Mouse (Mus musculus): Measurements from ENCODE around the gene Olfr1254. TPM values are rescaled to one million over a fixed set of nuclear protein-coding genes. Genes with fewer than 3 reads are reported as not detected.

Olfr1254 gene
- not detected for total RNA-seq (2021)

DNA sequence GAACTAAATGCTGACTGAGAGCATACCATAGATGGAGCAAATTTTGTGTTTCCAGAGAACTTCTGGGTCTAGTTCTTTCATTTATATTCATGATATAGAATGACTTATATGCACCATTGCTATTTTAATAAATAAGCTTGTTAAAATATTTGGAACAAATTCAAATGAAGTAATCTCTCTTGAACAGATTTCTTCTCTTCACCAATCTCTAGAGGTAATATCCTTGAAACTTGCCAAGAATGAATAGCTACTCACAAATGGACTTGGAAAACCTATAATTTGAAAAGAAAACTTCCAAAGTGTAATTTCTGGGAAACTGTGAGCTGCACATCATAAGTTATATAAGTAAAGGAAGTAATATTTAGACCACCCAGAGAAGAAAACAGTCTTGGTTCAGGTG lies at the start of gene Olfr1254:
Olfr1254 (minus strand) TSS at position 101 of the 400 bp plus-strand sequence.
- DNase-seq: no peak
- intact Hi-C loops (cut with DNase I): no loop called here

DNA sequence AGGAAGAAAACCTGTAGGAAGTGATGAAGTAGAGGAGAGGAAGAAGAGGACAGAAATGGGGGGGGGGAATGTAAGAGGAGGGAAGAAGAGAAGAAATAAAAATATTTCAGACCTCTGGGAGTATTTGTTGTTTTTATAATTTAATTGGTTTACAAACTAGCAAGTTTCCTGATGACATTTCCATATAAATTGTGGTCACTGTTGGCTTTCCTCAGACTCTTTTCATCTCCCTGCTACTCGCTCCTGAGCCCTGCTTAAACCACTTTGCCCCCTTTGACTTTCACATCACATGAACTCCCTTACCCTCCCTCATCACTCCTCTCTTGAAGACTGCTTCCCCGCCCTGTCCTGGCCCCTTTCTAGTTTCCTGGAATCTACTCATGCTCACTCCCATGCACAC lies 48.0 kb upstream of the Olfr1254 start, which contains the start of gene Olfr1256:
Olfr1256 (minus strand) TSS at position 101 of the 400 bp plus-strand sequence.
- DNase-seq: no peak
- intact Hi-C loops (cut with DNase I): no loop called here

DNA sequence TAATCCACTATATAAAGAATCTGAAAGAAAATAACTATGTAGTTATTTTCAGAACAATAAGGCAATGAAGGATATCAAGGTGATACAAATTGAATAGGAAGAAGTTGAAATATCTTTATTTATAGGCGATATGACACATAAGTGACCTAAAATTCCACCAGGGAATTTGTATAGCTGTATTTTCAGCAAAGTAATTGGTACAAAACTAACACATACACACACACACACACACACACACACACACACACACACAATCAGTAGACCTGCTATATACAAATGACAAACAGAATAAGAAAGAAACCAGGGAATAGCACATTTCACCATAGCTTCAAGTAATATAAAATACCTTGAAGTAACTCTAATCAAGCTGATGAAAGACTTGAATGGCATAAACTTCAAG lies 26.8 kb upstream of the Olfr1254 start:
- intact Hi-C loops (cut with DNase I): no loop called here
- no peak for DNase-seq

DNA sequence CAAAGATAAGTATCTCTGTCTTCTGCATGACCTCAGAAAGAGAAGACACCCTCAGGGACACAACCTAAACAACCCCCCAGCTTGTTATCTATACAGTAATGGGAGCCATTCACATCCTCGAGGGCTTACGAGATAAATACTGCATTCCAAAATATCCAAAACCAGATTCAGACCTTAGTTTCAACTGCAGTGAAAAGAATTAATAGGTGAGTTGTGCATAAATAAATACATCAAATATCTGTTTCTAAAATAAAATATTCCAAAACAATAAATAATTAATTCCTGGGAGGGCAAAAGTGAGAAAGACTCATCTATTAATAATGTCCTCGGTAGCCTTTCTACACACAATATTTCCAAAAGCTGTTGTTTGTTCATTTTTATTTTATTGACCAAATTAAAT lies 18.3 kb upstream of the Olfr1254 start, which contains the start of gene Olfr1255:
Olfr1255 (plus strand) TSS at position 301 of the 400 bp plus-strand sequence.
- intact Hi-C loops (cut with DNase I): no loop called here
- DNase-seq: no peak

DNA sequence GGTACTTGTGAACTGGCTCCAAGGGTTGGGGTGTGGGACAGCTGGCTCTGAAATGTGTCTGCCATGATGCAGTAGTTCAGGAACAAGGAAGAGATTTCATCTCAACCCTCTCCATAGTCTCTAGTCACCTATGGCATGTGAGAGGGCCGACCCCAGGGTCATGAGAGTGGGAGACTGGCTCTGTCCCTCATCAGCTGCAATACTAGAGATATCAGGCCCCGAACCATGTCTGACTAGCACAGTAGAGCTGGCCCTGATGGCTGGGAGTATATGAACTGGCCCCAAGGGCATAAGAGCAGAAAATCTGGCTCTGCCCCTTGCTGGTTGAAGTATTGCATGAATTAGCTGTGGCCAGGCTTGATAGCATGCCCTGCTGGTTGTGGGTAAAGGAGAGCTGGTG lies 17.3 kb upstream of the Olfr1254 start:
- no peak for DNase-seq
- intact Hi-C loops (cut with DNase I): no loop called here

GRCm38 (mm10) chr2:89799583-89799982 lies 6.2 kb upstream of the Olfr1254 start:
- intact Hi-C loops (cut with DNase I): no loop called here

GRCm38 (mm10) chr2:89756990-89757389 lies 36.4 kb downstream of the Olfr1254 start, which contains the start of gene Olfr1253:
Olfr1253 (minus strand) TSS chr2:89757090.
- intact Hi-C loops (cut with DNase I): no loop called here

More at GRCm38 (mm10) chr2:89799583-89799982, 6.2 kb upstream of the Olfr1254 start:
- DNase-seq: no peak

More at GRCm38 (mm10) chr2:89756990-89757389, 36.4 kb downstream of the Olfr1254 start, which contains the start of gene Olfr1253:
- no peak for DNase-seq

Other genes with a start within 250 kb of the Olfr1254 start
- not detected for gene Olfr1245, start 215.2 kb downstream of the Olfr1254 start, total RNA-seq (2021)
- not detected for gene Olfr1246, start 200.5 kb downstream of the Olfr1254 start, total RNA-seq (2021)
- gene Olfr1247, start 179.5 kb downstream of the Olfr1254 start, total RNA-seq (2021): under 1 TPM in 1 of 2 experiments, not detected in 1; 0.05 TPM
- not detected for gene Olfr1248, start 175.4 kb downstream of the Olfr1254 start, total RNA-seq (2021)
- gene Olfr1249, start 158.6 kb downstream of the Olfr1254 start, total RNA-seq (2021): not detected
- not detected for gene Olfr1250, start 132.2 kb downstream of the Olfr1254 start, total RNA-seq (2021)
- gene Olfr1251, start 121.7 kb downstream of the Olfr1254 start, total RNA-seq (2021): not detected
- gene Olfr1252, start 68.6 kb downstream of the Olfr1254 start, total RNA-seq (2021): not detected
- not detected for gene Olfr1253, start 36.5 kb downstream of the Olfr1254 start, total RNA-seq (2021)
- gene Olfr1255, start 18.4 kb upstream of the Olfr1254 start, total RNA-seq (2021): not detected
- gene Olfr1256, start 47.9 kb upstream of the Olfr1254 start, total RNA-seq (2021): not detected
- gene Olfr48, start 54.6 kb upstream of the Olfr1254 start, total RNA-seq (2021): not detected
- gene Olfr1257, start 84.8 kb upstream of the Olfr1254 start, total RNA-seq (2021): not detected
- gene Olfr1258, start 133.7 kb upstream of the Olfr1254 start, total RNA-seq (2021): not detected
- not detected for gene Olfr1259, start 155.0 kb upstream of the Olfr1254 start, total RNA-seq (2021)
- gene Olfr1260, start 180.7 kb upstream of the Olfr1254 start, total RNA-seq (2021): not detected
- not detected for gene Olfr1261, start 197.6 kb upstream of the Olfr1254 start, total RNA-seq (2021)
- not detected for gene Olfr1262, start 206.5 kb upstream of the Olfr1254 start, total RNA-seq (2021)
- gene Olfr1263, start 218.5 kb upstream of the Olfr1254 start, total RNA-seq (2021): not detected
- not detected for gene Olfr1264, start 232.0 kb upstream of the Olfr1254 start, total RNA-seq (2021)
- not detected for gene Olfr1265, start 241.7 kb upstream of the Olfr1254 start, total RNA-seq (2021)